Mouse (Mus musculus) liver, postnatal 0 days (tissue): ENCODE results near the gene N4bp2.
"Not testable (repeated sequence)": the region's sequence is repeated elsewhere in the genome, so short reads cannot be mapped to it uniquely, and the experiment has no call there.

Experiments used
- CTCF ChIP-seq: sonication (generic); IDR thresholded peaks from 2 replicates; pipeline ENCODE4 v1.5.1; 2016; ENCODE audit warnings: antibody characterized with exemption, low read depth
- EP300 ChIP-seq: IDR thresholded peaks from 2 replicates; pipeline ENCODE4 v1.6.1; 2016; ENCODE audit warnings: antibody characterized with exemption, low read depth, mild to moderate bottlenecking

DNA sequence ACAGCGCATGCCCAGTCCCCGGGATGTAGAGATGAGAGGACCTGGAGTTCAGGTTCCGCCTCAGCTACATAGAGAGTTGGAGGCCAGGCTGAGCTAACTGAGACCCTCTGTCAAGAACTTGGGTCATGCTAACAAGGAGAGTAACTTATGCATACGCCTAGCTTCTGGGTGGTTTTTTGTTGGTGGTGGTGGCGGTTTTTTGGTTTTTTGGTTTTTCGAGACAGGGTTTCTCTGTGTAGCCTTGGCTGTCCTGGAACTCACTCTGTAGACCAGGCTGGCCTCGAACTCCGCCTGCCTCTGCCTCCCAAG, 45.5 kb upstream of the N4bp2 start:
- TF ChIP-seq EP300, CTCF: not testable (repeated sequence)
